Mouse (Mus musculus) lung, postnatal 25 days (tissue): ENCODE measurements at regions not wholly inside any gene's neighbourhood (a gene's known extent, or its start where the extent isn't known, plus 50 kb on each side); places are given as distances from the start of the nearest gene placed in this dataset.

Source experiments
- DNase-seq: peaks from one replicate; pipeline ENCODE4 v3.0.0; 2022; ENCODE audit warnings: low spot score

GRCm38 (mm10) chr1:164628840-164629239 lies 167.6 kb upstream of the Dpt start:
- peak; percentile 82 for DNase-seq

- no peak for DNase-seq
These were observed 164.8 kb upstream of the Atp1b1 start for GRCm38 (mm10) chr1:164622946-164623345.

GRCm38 (mm10) chr1:164622417-164622816 lies 164.3 kb upstream of the Atp1b1 start:
- no peak for DNase-seq

- DNase-seq: no peak
These were observed 162.0 kb upstream of the Atp1b1 start for GRCm38 (mm10) chr1:164620129-164620528.

- no peak for DNase-seq
These were observed 159.7 kb upstream of the Atp1b1 start for GRCm38 (mm10) chr1:164617871-164618270.

- peak; percentile 47 for DNase-seq
These were observed 148.9 kb upstream of the Atp1b1 start for GRCm38 (mm10) chr1:164607061-164607460.

- no peak for DNase-seq
These were observed 148.1 kb upstream of the Atp1b1 start for GRCm38 (mm10) chr1:164606141-164606754.

GRCm38 (mm10) chr1:164603433-164603832 lies 145.3 kb upstream of the Atp1b1 start:
- DNase-seq: no peak

- DNase-seq: no peak
These were observed 144.4 kb upstream of the Atp1b1 start for GRCm38 (mm10) chr1:164602568-164602967.

- DNase-seq: no peak
These were observed 132.1 kb upstream of the Atp1b1 start for GRCm38 (mm10) chr1:164590205-164590613.

GRCm38 (mm10) chr1:164586066-164586989 lies 128.2 kb upstream of the Atp1b1 start:
- no peak for DNase-seq

- no peak for DNase-seq
These were observed 118.8 kb upstream of the Atp1b1 start for GRCm38 (mm10) chr1:164576856-164577489.

- DNase-seq: no peak
These were observed 115.5 kb upstream of the Atp1b1 start for GRCm38 (mm10) chr1:164573639-164574038.

GRCm38 (mm10) chr1:164572183-164572582 lies 114.0 kb upstream of the Atp1b1 start:
- DNase-seq: no peak

- no peak for DNase-seq
These were observed 113.4 kb upstream of the Atp1b1 start for GRCm38 (mm10) chr1:164571496-164572078.

- DNase-seq: no peak
These were observed 106.7 kb upstream of the Atp1b1 start for GRCm38 (mm10) chr1:164564847-164565246.

- DNase-seq: no peak
These were observed 101.5 kb upstream of the Atp1b1 start for GRCm38 (mm10) chr1:164559546-164560228.

GRCm38 (mm10) chr1:164552658-164553057 lies 94.5 kb upstream of the Atp1b1 start:
- DNase-seq: no peak

- no peak for DNase-seq
These were observed 92.9 kb upstream of the Atp1b1 start for GRCm38 (mm10) chr1:164551019-164551418.

GRCm38 (mm10) chr1:164550596-164550995 lies 92.4 kb upstream of the Atp1b1 start:
- DNase-seq: no peak

- DNase-seq: no peak
These were observed 89.9 kb upstream of the Atp1b1 start for GRCm38 (mm10) chr1:164548071-164548470.

GRCm38 (mm10) chr1:164545843-164546242 lies 87.7 kb upstream of the Atp1b1 start:
- no peak for DNase-seq
